Mouse (Mus musculus) limb, embryonic 14.5 days (tissue): ENCODE data around the gene Dscam. TPM values are rescaled to one million over a fixed set of nuclear protein-coding genes. Genes with fewer than 3 reads are reported as not detected.
"Not testable (repeated sequence)": the region's sequence is repeated elsewhere in the genome, so short reads cannot be mapped to it uniquely, and the experiment has no call there.

Experiments used
- ATAC-seq: fragments of 200-750 bp; cut with Nextera tagmentation; 2 replicates; pipeline ENCODE4 v1.8.0; 2017; ENCODE audit warnings: low read depth, moderate number of reproducible peaks, moderate TSS enrichment; ENCODE audit not compliant: low FRiP score
- DNase-seq: peaks from one replicate; pipeline ENCODE4 v3.0.0-alpha.2; 2015; ENCODE audit warnings: low spot score
- H3K27ac ChIP-seq: fragments of 300-500 bp; sonication (generic); replicated peaks from 2 replicates; pipeline ENCODE4 v1.5.1; 2014; ENCODE audit warnings: low read depth, mild to moderate bottlenecking, low read length, moderate library complexity, mixed read lengths
- H3K27me3 ChIP-seq: fragments of 300-500 bp; sonication (generic); 2 replicates; pipeline ENCODE4 v1.6.1; 2014; ENCODE audit warnings: low read length, mixed read lengths; ENCODE audit not compliant: control insufficient read depth, insufficient read depth
- H3K36me3 ChIP-seq: fragments of 300-500 bp; sonication (generic); 2 replicates; pipeline ENCODE4 v1.6.1; 2014; ENCODE audit warnings: mild to moderate bottlenecking, low read length, moderate library complexity, mixed read lengths; ENCODE audit not compliant: control insufficient read depth, insufficient read depth
- H3K4me1 ChIP-seq: fragments of 300-500 bp; sonication (generic); 2 replicates; pipeline ENCODE4 v1.6.1; 2014; ENCODE audit warnings: antibody characterized with exemption, low read length, mixed read lengths; ENCODE audit not compliant: control insufficient read depth, insufficient read depth
- H3K4me2 ChIP-seq: fragments of 300-500 bp; sonication (generic); replicated peaks from 2 replicates; pipeline ENCODE4 v1.6.1; 2014; ENCODE audit warnings: low read depth, mild to moderate bottlenecking, low read length, moderate library complexity; ENCODE audit not compliant: severe bottlenecking
- H3K4me3 ChIP-seq: fragments of 300-500 bp; sonication (generic); replicated peaks from 2 replicates; pipeline ENCODE4 v1.5.1; 2014; ENCODE audit warnings: low read length
- H3K9ac ChIP-seq: fragments of 300-500 bp; sonication (generic); 2 replicates; pipeline ENCODE4 v1.6.1; 2014; ENCODE audit warnings: mild to moderate bottlenecking, low read depth, low read length, moderate library complexity; ENCODE audit not compliant: severe bottlenecking
- H3K9me3 ChIP-seq: fragments of 300-500 bp; sonication (generic); 2 replicates; pipeline ENCODE4 v1.6.1; 2016; ENCODE audit warnings: low read length; ENCODE audit not compliant: control insufficient read depth
- POLR2A ChIP-seq: fragments of 200-500 bp; IDR thresholded peaks from 2 replicates; pipeline ENCODE4 v1.8.0; 2012; ENCODE audit warnings: inconsistent platforms, mild to moderate bottlenecking, moderate library complexity, borderline replicate concordance; ENCODE audit not compliant: insufficient read depth, insufficient read length; ENCODE audit errors: extremely low read depth
- WGBS: fragments of 180-500 bp; shearing (Covaris S2); extraction: QIAGEN DNeasy Blood & Tissue Kit; methylation state at CpG from one replicate; pipeline ENCODE4 v1.1.7; 2014; 5-methylcytosine and 5-hydroxymethylcytosine counted together
- polyA plus RNA-seq, 2 experiments: library from polyadenylated mRNA; depleted of rRNA in 1 of 2; stranded (reverse) in 1 of 2; unstranded in 1 of 2; fragments of >200 nt; fragmentation: Nextera tagmentation in 1 of 2; extraction: Ambion mirVana in 1 of 2; gene quantifications; 2 replicates each; pipeline versions ENCODE4 v1.2.1 to v1.2.3; 2012 to 2014

Gene Dscam
- polyA plus RNA-seq, 2 experiments = 0.17 to 0.20 TPM

GRCm38 (mm10) chr16:96888036-96888435 is 282.5 kb downstream of the Dscam start:
- Histone ChIP-seq H3K36me3 (no peaks in the 10 kb centered on the region), H3K27me3 (no peaks in the 10 kb centered on the region), H3K9me3 (no peaks in the 10 kb centered on the region), H3K9ac (no peak overlapping the region), H3K4me3 (no peak overlapping the region), H3K4me2 (no peak overlapping the region), H3K27ac (no peak overlapping the region), H3K4me1 (no peaks in the 10 kb centered on the region)
- no peak for TF ChIP-seq POLR2A
- DNase-seq = no peak
- ATAC-seq = no peak
- WGBS = 79% methylated on average over 1 of the region's 1 CpGs

GRCm38 (mm10) chr16:96885817-96886216 is 284.7 kb downstream of the Dscam start:
- DNase-seq (no peak), ATAC-seq (no peak)
- H3K27ac ChIP-seq = no peak overlapping the region
- no peaks in the 10 kb centered on the region for H3K36me3 ChIP-seq
- no peak overlapping the region for H3K4me2 ChIP-seq
- TF ChIP-seq POLR2A = no peak
- H3K9ac ChIP-seq = no peak overlapping the region
- H3K4me3 ChIP-seq = no peak overlapping the region
- 44% methylated on average over 2 of the region's 2 CpGs for WGBS
- H3K9me3 ChIP-seq = no peaks in the 10 kb centered on the region
- no peaks in the 10 kb centered on the region for H3K27me3 ChIP-seq
- H3K4me1 ChIP-seq = no peaks in the 10 kb centered on the region

GRCm38 (mm10) chr16:96884590-96884989 is 286.0 kb downstream of the Dscam start:
- not testable (repeated sequence) for ATAC-seq, H3K9ac ChIP-seq, H3K36me3 ChIP-seq, H3K9me3 ChIP-seq, H3K4me3 ChIP-seq, DNase-seq, H3K27me3 ChIP-seq, H3K27ac ChIP-seq, H3K4me1 ChIP-seq, H3K4me2 ChIP-seq
- WGBS = 78% methylated on average over 2 of the region's 3 CpGs

- H3K4me3 ChIP-seq = no peak overlapping the region
- DNase-seq (no peak), ATAC-seq (no peak)
- H3K9me3 ChIP-seq = no peaks in the 10 kb centered on the region
- H3K27me3 ChIP-seq = no peaks in the 10 kb centered on the region
- H3K4me2 ChIP-seq = no peak overlapping the region
- no peaks in the 10 kb centered on the region for H3K4me1 ChIP-seq
- 81% methylated on average over 4 of the region's 4 CpGs for WGBS
- H3K36me3 ChIP-seq = no peaks in the 10 kb centered on the region
- no peak overlapping the region for H3K9ac ChIP-seq
- H3K27ac ChIP-seq = no peak overlapping the region
- TF ChIP-seq POLR2A = no peak
Observed at GRCm38 (mm10) chr16:96877271-96877670, 293.3 kb downstream of the Dscam start.

- Histone ChIP-seq H3K4me2 (no peak overlapping the region), H3K9ac (no peak overlapping the region), H3K9me3 (no peaks in the 10 kb centered on the region), H3K4me3 (no peak overlapping the region), H3K27ac (no peak overlapping the region), H3K36me3 (no peaks in the 10 kb centered on the region), H3K27me3 (no peaks in the 10 kb centered on the region), H3K4me1 (no peaks in the 10 kb centered on the region)
- no peak for TF ChIP-seq POLR2A
- ATAC-seq (no peak), DNase-seq (no peak)
- WGBS = 42% methylated on average over 7 of the region's 7 CpGs
Observed at GRCm38 (mm10) chr16:96872799-96873198, 297.8 kb downstream of the Dscam start.

- Histone ChIP-seq H3K4me3 (no peak overlapping the region), H3K4me1 (no peaks in the 10 kb centered on the region), H3K9me3 (no peaks in the 10 kb centered on the region), H3K27ac (no peak overlapping the region), H3K36me3 (no peaks in the 10 kb centered on the region), H3K27me3 (no peaks in the 10 kb centered on the region), H3K4me2 (no peak overlapping the region), H3K9ac (no peak overlapping the region)
- TF ChIP-seq POLR2A = no peak
- ATAC-seq = no peak
- DNase-seq = no peak
- 41% methylated on average over 2 of the region's 2 CpGs for WGBS
Observed at GRCm38 (mm10) chr16:96857571-96857970, 313.0 kb downstream of the Dscam start.
